Mouse (Mus musculus) C3H10T1/2 (cell line): ENCODE data around the gene Prl6a1. TPM values are rescaled to one million over a fixed set of nuclear protein-coding genes. Genes with fewer than 3 reads are reported as not detected.

Source experiments
- polyA plus RNA-seq, 2 experiments: library from polyadenylated mRNA; unstranded; fragments of >200 nt; fragmentation: generic; extraction: Trizol; gene quantifications; one replicate each; pipeline ENCODE4 v1.2.1; 2012; ENCODE audit warnings: missing spikeins in 2 of 2

The Prl6a1 gene
- polyA plus RNA-seq: not detected

GRCm38 (mm10) chr13:27312334-27313225, at the start of gene Prl6a1:
Gene Prl6a1 (plus strand): TSS chr13:27312627.

GRCm38 (mm10) chr13:27345373-27345772, 32.9 kb downstream of the Prl6a1 start, which contains the start of gene Prl8a2:
Gene Prl8a2 (plus strand): TSS chr13:27345673.

Other genes with a start within 250 kb of the Prl6a1 start
- not detected for gene Prl3d1, start 218.4 kb upstream of the Prl6a1 start, polyA plus RNA-seq
- gene Prl3d2, start 190.9 kb upstream of the Prl6a1 start, polyA plus RNA-seq: not detected
- not detected for gene Prl3d3, start 155.8 kb upstream of the Prl6a1 start, polyA plus RNA-seq
- gene Prl3c1, start 116.0 kb upstream of the Prl6a1 start, polyA plus RNA-seq: not detected
- gene Prl3b1, start 70.8 kb upstream of the Prl6a1 start, polyA plus RNA-seq: not detected
- gene Prl3a1, start 53.2 kb upstream of the Prl6a1 start, polyA plus RNA-seq: not detected
- gene Prl8a2, start 33.0 kb downstream of the Prl6a1 start, polyA plus RNA-seq: not detected
- not detected for gene Prl2b1, start 78.2 kb downstream of the Prl6a1 start, polyA plus RNA-seq
- gene Prl8a6, start 126.1 kb downstream of the Prl6a1 start, polyA plus RNA-seq: not detected
- not detected for gene Prl8a8, start 200.6 kb downstream of the Prl6a1 start, polyA plus RNA-seq